Comparison of ENCODE assay signal across 16 mouse cellular contexts in the genomic region with DNA sequence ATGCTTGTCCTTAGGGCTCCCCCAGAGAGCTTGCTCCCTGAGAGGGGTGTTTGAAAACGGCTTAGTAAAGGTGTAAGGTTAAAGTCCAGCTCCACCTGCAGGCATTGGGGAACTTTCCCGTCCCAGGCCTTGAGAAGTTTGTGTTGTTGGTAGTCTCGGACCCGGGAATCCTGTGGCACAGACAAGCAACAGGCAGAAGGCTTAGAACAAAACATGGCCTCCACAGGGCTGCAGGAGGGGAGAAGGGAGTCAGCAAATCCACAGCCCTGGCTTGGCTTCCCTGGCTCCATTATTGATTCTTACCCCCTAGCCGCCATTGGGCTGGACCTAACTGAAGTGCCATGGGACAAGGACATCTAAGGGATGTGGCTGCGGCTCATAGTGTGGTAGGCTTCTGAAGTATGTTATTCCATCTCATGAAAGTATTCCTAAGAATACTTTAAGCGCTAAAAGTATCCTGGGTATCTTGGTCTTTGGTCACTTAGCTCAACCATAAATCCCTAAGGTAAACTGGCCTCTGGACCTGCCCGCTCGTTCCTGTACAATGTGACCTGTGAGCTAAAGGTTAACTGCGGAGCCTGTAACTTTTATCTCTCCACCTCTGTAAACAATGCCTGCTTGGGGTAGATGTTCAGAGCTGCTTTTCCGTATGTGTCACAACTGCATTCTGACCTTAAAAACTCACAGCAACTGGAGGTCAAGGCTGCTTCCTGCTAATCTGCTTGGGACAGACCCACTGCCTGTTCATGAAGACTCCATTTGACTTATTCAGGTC. TPM values are rescaled to one million over a fixed set of nuclear protein-coding genes. Genes with fewer than 3 reads are reported as not detected.
DNase-seq lines count a peak whose midpoint lies in the region; ATAC-seq and TF ChIP-seq lines count a peak whose summit lies in the region.
"Had no signal": no experiment of that assay in that cellular context is flagged by ENCODE, and none has a peak within 500 bp of the region (broad histone marks: within the 10 kb centered on the region; RNA-seq: fewer than 3 reads in every experiment).

No protein-coding gene starts in this region.

- peak; percentile 92 for ATAC-seq in liver, postnatal 0 days
- ATAC-seq: forebrain, embryonic 13.5 days; midbrain, embryonic 15.5 days had no signal

- in situ Hi-C loops in ES-E14 (cut with MboI; ENCODE audit: low sequenced_read_pairs in 2 of 2, unreplicated experiment in 2 of 2) = no loop called here

- no peaks in the 10 kb centered on the region for H3K9me3 ChIP-seq in ES-E14 (ENCODE audit: control insufficient read depth, insufficient read depth, low read depth, low read length)
- H3K9me3 ChIP-seq in liver, postnatal 0 days (ENCODE audit: low read length) = no peaks in the 10 kb centered on the region
- H3K9me3 ChIP-seq: embryonic facial prominence, embryonic 10.5 days; forebrain, embryonic 13.5 days; heart, embryonic 13.5 days; kidney, embryonic 15.5 days; lung, embryonic 15.5 days; midbrain, embryonic 15.5 days had no signal

- no peak; the same call in 1 of the 2 replicates for TF ChIP-seq EP300 in liver, postnatal 0 days (IDR thresholded peaks at IDR 0.05; ENCODE audit: low read depth)

- H3K27me3 ChIP-seq in liver, postnatal 0 days (ENCODE audit: insufficient read depth, low read length) = no peaks in the 10 kb centered on the region
- H3K27me3 ChIP-seq: forebrain, embryonic 13.5 days; heart, embryonic 13.5 days; kidney, embryonic 15.5 days; lung, embryonic 15.5 days; midbrain, embryonic 15.5 days had no signal

- peak; percentile 5 for DNase-seq in adrenal gland, postnatal 10 days
- DNase-seq in adrenal gland, postnatal 25 days = no peak
- DNase-seq in ES-E14 (ENCODE audit: low read depth, low spot score) = no peak
- peak; percentile 32 for DNase-seq in liver
- peak; percentile 32 for DNase-seq in liver, postnatal 0 days
- no peak for DNase-seq in ovary, postnatal 10 days (ENCODE audit: low spot score)
- DNase-seq in natural killer cell, adult 2 months (ENCODE audit: low spot score in 2 of 2) = no peak
- DNase-seq in frontal cortex, postnatal 14 days (ENCODE audit: low spot score in 2 of 2) = no peak
- DNase-seq: heart, postnatal 4 days; right cerebral cortex, adult 18-20 months had no signal

- peaks cover 10 to 14% of the 10 kb centered on the region in 2 experiments; a peak in 3 of 4 replicates for H3K4me1 ChIP-seq in ES-E14 (ENCODE audit: control insufficient read depth in 2 of 2, insufficient read depth in 2 of 2, low read length in 2 of 2, poor library complexity in 1 of 2)
- H3K4me1 ChIP-seq in liver, postnatal 0 days (ENCODE audit: insufficient read depth) = peaks cover 12% of the 10 kb centered on the region
- H3K4me1 ChIP-seq: heart, embryonic 13.5 days; lung, embryonic 15.5 days; midbrain, embryonic 15.5 days had no signal

- H3K9ac ChIP-seq in ES-E14 (ENCODE audit: insufficient read depth, low read depth, low read length, poor library complexity, severe bottlenecking) = peak overlapping the region; percentile 26; the same call in 1 of the 2 replicates
- H3K9ac ChIP-seq in liver, postnatal 0 days (replicated peaks) = no peak overlapping the region
- H3K9ac ChIP-seq: forebrain, embryonic 13.5 days; heart, embryonic 13.5 days; kidney, embryonic 15.5 days; lung, embryonic 15.5 days; midbrain, embryonic 15.5 days had no signal

- no peak overlapping the region for H3K4me2 ChIP-seq in liver, postnatal 0 days (ENCODE audit: low read depth, low read length)
- H3K4me2 ChIP-seq: forebrain, embryonic 13.5 days; heart, embryonic 13.5 days; kidney, embryonic 15.5 days; lung, embryonic 15.5 days; midbrain, embryonic 15.5 days had no signal

- peak overlapping the region in 1 of 2 experiments; percentile 22; a peak in 1 of 4 replicates for H3K4me3 ChIP-seq in ES-E14 (ENCODE audit: insufficient read depth in 1 of 2, low read depth in 1 of 2, low read length in 2 of 2, poor library complexity in 1 of 2, severe bottlenecking in 1 of 2)
- no peak overlapping the region for H3K4me3 ChIP-seq in liver, postnatal 0 days (ENCODE audit: low read depth, low read length)
- H3K4me3 ChIP-seq: embryonic facial prominence, embryonic 10.5 days; forebrain, embryonic 13.5 days; heart, embryonic 13.5 days; kidney, embryonic 15.5 days; lung, embryonic 15.5 days; midbrain, embryonic 15.5 days had no signal

- no peaks in the 10 kb centered on the region for H3K36me3 ChIP-seq in ES-E14 (ENCODE audit: control insufficient read depth, insufficient read depth, low read length, poor library complexity, severe bottlenecking)
- no peaks in the 10 kb centered on the region for H3K36me3 ChIP-seq in liver, postnatal 0 days (replicated peaks; ENCODE audit: insufficient read depth, low read length)
- H3K36me3 ChIP-seq: embryonic facial prominence, embryonic 10.5 days; heart, embryonic 13.5 days; kidney, embryonic 15.5 days; lung, embryonic 15.5 days; midbrain, embryonic 15.5 days had no signal

- TF ChIP-seq CTCF in liver, postnatal 0 days (IDR thresholded peaks at IDR 0.05; ENCODE audit: low read depth) = no peak

- 57% methylated on average over 11 of the region's 11 CpGs for WGBS in liver, postnatal 0 days (ENCODE audit: insufficient replicate concordance)

- peak overlapping the region; percentile 40 for H3K27ac ChIP-seq in ES-E14 (ENCODE audit: insufficient read depth, low read depth, low read length, poor library complexity, severe bottlenecking)
- H3K27ac ChIP-seq in liver, postnatal 0 days (ENCODE audit: low read depth) = peak overlapping the region; percentile 85
- H3K27ac ChIP-seq: embryonic facial prominence, embryonic 10.5 days; forebrain, embryonic 13.5 days; heart, embryonic 13.5 days; kidney, embryonic 15.5 days; lung, embryonic 15.5 days; midbrain, embryonic 15.5 days had no signal

TF ChIP-seq in ES-E14, 5 proteins besides CTCF, POLR2A, EP300 and RAD21:
- no peak for TF ChIP-seq HCFC1 (IDR thresholded peaks at IDR 0.05; ENCODE audit: borderline replicate concordance, insufficient read depth, low read length)
- no peak for TF ChIP-seq MAFK (IDR thresholded peaks at IDR 0.05; ENCODE audit: insufficient read depth, low read depth, low read length)
- no peak for TF ChIP-seq ZNF384 (IDR thresholded peaks at IDR 0.05; ENCODE audit: low read depth, low read length)
- no peak for TF ChIP-seq CHD2 (IDR thresholded peaks at IDR 0.05; ENCODE audit: low read depth, low read length)
- no peak for TF ChIP-seq ZC3H11A (IDR thresholded peaks at IDR 0.05; ENCODE audit: borderline replicate concordance, low read depth, low read length)
TF ChIP-seq in ES-E14: peak in this region for 0.

RNA-seq across cellular contexts. Expression of gene Ly75, which starts 27.1 kb away (rescaled TPM):
- total RNA-seq in adrenal gland, postnatal 10 days (2021) = under 1 TPM; 0.91 to 0.96 TPM
- 0.81 and 1.3 TPM in 2 replicates for total RNA-seq in adrenal gland, postnatal 25 days (2021)
- total RNA-seq in ES-E14 (2012; rRNA removed) = 20.1 and 50.1 TPM in 2 replicates
- polyA plus RNA-seq in liver, postnatal 0 days (2015; fragmentation: Nextera tagmentation; extraction: Ambion mirVana) = 1.5 and 2.0 TPM in 2 replicates

Comparison
In these comparisons a context has a peak if more than half of its experiments do, and no peak if none do; other contexts are left out.
1. DNase-seq: peak in adrenal gland, postnatal 10 days (single experiment), liver (single experiment) and liver, postnatal 0 days (single experiment); none in adrenal gland, postnatal 25 days (single experiment), ES-E14 (single experiment), ovary, postnatal 10 days (single experiment), natural killer cell, adult 2 months (0 of 2) and frontal cortex, postnatal 14 days (0 of 2).